Mouse (Mus musculus): ENCODE measurements at regions not wholly inside any gene's neighbourhood (a gene's known extent, or its start where the extent isn't known, plus 50 kb on each side); places are given as distances from the start of the nearest gene placed in this dataset.

DNA sequence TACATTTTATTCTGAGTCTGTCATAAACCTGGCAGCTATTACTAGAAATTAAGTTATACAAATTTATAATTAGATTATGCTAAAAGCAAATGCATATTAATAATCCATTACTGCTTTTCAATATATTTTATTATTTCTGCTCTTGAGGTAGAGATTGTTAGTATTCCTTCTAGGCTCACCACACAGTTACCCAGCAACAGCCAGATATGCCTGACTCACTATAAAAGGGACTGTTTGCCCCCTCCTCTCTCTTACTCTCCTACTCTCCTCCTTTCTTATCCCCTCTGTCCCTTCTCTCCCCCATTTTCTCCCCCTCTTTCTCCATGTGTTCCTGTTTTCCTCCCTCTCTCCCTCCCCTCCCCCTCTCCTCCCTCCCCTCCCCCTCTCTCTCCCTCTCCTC, 98.7 kb downstream of the 4930505A04Rik start:
- 0 out of 2 replicates have a peak, but pooled peaks cover 2% of the 10 kb centered on the region for H3K9me3 ChIP-seq (replicated peaks; ENCODE audit: control insufficient read depth, low read length)
- DNase-seq (ENCODE audit: low spot score) (no peak), ATAC-seq (no peak)
- no peak overlapping the region for H3K4me3 ChIP-seq (ENCODE audit: low read depth, low read length)
- H3K4me1 ChIP-seq (ENCODE audit: control insufficient read depth, insufficient read depth, low read length): no peaks in the 10 kb centered on the region
- H3K36me3 ChIP-seq (ENCODE audit: control insufficient read depth, insufficient read depth, low read length): no peaks in the 10 kb centered on the region
- no peak overlapping the region for H3K9ac ChIP-seq (ENCODE audit: low read length)
- no peak overlapping the region for H3K4me2 ChIP-seq (ENCODE audit: low read length)
- H3K27me3 ChIP-seq (replicated peaks; ENCODE audit: control insufficient read depth, insufficient read depth, low read length): no peaks in the 10 kb centered on the region
- no peak overlapping the region for H3K27ac ChIP-seq (ENCODE audit: low read depth, low read length)

DNA sequence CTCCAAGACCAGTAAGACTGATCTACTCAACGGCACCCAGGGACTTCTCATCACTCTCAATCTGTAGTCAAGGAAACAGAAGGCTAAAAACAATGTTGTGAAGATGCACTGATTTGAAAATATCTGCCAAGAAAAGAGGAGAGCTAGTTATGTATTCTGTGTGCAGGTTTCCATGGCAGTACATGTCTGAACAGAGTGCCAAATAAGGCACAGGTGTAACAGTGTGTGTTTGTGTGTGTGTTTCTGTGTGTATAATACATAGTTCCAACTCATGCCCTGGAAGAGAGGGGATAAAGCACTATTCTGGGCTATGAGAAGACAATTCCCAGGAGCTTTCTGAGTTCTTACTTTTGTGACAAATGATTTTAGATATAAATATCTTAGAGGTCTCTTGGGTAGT, 99.7 kb downstream of the 4930505A04Rik start:
- H3K27me3 ChIP-seq (replicated peaks; ENCODE audit: control insufficient read depth, insufficient read depth, low read length): no peaks in the 10 kb centered on the region
- DNase-seq (ENCODE audit: low spot score): no peak
- H3K27ac ChIP-seq (ENCODE audit: low read depth, low read length): no peak overlapping the region
- H3K9ac ChIP-seq (ENCODE audit: low read length): no peak overlapping the region
- H3K36me3 ChIP-seq (ENCODE audit: control insufficient read depth, insufficient read depth, low read length): no peaks in the 10 kb centered on the region
- H3K9me3 ChIP-seq (replicated peaks; ENCODE audit: control insufficient read depth, low read length): 0 out of 2 replicates have a peak, but pooled peaks cover 2% of the 10 kb centered on the region
- WGBS: 86% methylated on average over 1 of the region's 1 CpGs
- H3K4me1 ChIP-seq (ENCODE audit: control insufficient read depth, insufficient read depth, low read length): no peaks in the 10 kb centered on the region
- no peak overlapping the region for H3K4me2 ChIP-seq (ENCODE audit: low read length)
- no peak for ATAC-seq
- no peak overlapping the region for H3K4me3 ChIP-seq (ENCODE audit: low read depth, low read length)

GRCm38 (mm10) chr11:30369601-30370240, 101.7 kb upstream of the Sptbn1 start:
- Histone ChIP-seq H3K27me3 (replicated peaks; ENCODE audit: control insufficient read depth, insufficient read depth, low read length) (no peaks in the 10 kb centered on the region), H3K9ac (ENCODE audit: low read length) (no peak overlapping the region), H3K27ac (ENCODE audit: low read depth, low read length) (no peak overlapping the region), H3K4me1 (ENCODE audit: control insufficient read depth, insufficient read depth, low read length) (no peaks in the 10 kb centered on the region), H3K4me3 (ENCODE audit: low read depth, low read length) (no peak overlapping the region), H3K9me3 (replicated peaks; ENCODE audit: control insufficient read depth, low read length) (0 out of 2 replicates have a peak, but pooled peaks cover 2% of the 10 kb centered on the region), H3K4me2 (ENCODE audit: low read length) (no peak overlapping the region), H3K36me3 (ENCODE audit: control insufficient read depth, insufficient read depth, low read length) (no peaks in the 10 kb centered on the region)
- 97% methylated on average over 2 of the region's 2 CpGs for WGBS
- DNase-seq (ENCODE audit: low spot score) (no peak), ATAC-seq (no peak)

DNA sequence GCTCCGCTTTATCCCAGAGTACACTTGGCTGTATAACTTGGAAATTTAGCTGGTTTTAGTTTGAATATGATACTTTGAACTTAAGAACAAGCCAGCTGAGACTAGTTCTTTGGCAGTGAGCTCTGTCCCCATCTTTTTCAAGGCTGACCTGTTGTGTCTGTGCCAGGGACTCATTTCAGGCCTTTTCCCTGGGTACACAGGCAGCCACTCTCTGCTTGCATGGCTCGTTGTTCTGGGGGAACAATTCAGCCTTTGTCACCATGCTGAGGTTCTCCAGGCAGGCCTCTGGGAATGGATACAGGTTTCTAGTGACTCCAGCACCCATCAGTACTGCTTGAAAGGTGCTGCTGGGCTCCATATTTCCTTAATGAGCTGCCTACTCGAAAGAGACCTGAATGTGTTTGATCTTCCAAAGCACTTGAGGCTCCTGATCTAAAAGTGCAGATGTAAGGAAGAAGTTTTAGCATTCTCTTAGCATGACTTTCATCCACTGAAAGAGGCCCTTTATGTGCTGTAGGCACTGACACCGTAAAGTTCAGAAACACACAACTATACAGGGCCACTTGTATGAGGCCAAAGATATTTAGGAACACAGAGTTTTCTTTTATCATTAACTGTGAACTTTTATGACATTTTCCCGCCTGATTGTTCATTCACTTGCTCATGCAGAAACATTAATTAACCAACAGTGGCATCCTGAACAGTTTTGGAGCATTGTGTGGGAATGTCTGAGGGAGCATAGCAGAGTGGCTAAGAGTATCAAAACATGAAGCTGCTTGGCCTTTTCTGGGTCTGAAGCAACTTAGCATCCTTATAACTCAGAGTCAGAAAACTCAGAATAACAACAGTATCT, 99.6 kb upstream of the Sptbn1 start:
- Histone ChIP-seq H3K9ac (ENCODE audit: low read length) (no peak overlapping the region), H3K27me3 (replicated peaks; ENCODE audit: control insufficient read depth, insufficient read depth, low read length) (no peaks in the 10 kb centered on the region), H3K4me2 (ENCODE audit: low read length) (no peak overlapping the region), H3K4me3 (ENCODE audit: low read depth, low read length) (no peak overlapping the region), H3K9me3 (replicated peaks; ENCODE audit: control insufficient read depth, low read length) (no peaks in the 10 kb centered on the region), H3K36me3 (ENCODE audit: control insufficient read depth, insufficient read depth, low read length) (no peaks in the 10 kb centered on the region), H3K27ac (ENCODE audit: low read depth, low read length) (no peak overlapping the region; the same call in 1 of the 2 replicates), H3K4me1 (ENCODE audit: control insufficient read depth, insufficient read depth, low read length) (no peaks in the 10 kb centered on the region)
- peak; percentile 75 for ATAC-seq
- peak; percentile 33 for DNase-seq (ENCODE audit: low spot score)
- WGBS: 33% methylated on average over 5 of the region's 5 CpGs

GRCm38 (mm10) chr11:30366491-30366890, 98.5 kb upstream of the Sptbn1 start:
- Histone ChIP-seq H3K4me2 (ENCODE audit: low read length) (no peak overlapping the region), H3K9me3 (replicated peaks; ENCODE audit: control insufficient read depth, low read length) (no peaks in the 10 kb centered on the region), H3K27me3 (replicated peaks; ENCODE audit: control insufficient read depth, insufficient read depth, low read length) (no peaks in the 10 kb centered on the region), H3K27ac (ENCODE audit: low read depth, low read length) (no peak overlapping the region), H3K36me3 (ENCODE audit: control insufficient read depth, insufficient read depth, low read length) (no peaks in the 10 kb centered on the region), H3K4me1 (ENCODE audit: control insufficient read depth, insufficient read depth, low read length) (no peaks in the 10 kb centered on the region), H3K9ac (ENCODE audit: low read length) (no peak overlapping the region), H3K4me3 (ENCODE audit: low read depth, low read length) (no peak overlapping the region)
- 84% methylated on average over 2 of the region's 2 CpGs for WGBS
- no peak for ATAC-seq
- DNase-seq (ENCODE audit: low spot score): no peak

- Histone ChIP-seq H3K9ac (ENCODE audit: low read length) (no peak overlapping the region), H3K4me2 (ENCODE audit: low read length) (no peak overlapping the region), H3K27me3 (replicated peaks; ENCODE audit: control insufficient read depth, insufficient read depth, low read length) (no peaks in the 10 kb centered on the region), H3K27ac (ENCODE audit: low read depth, low read length) (no peak overlapping the region), H3K36me3 (ENCODE audit: control insufficient read depth, insufficient read depth, low read length) (no peaks in the 10 kb centered on the region), H3K4me3 (ENCODE audit: low read depth, low read length) (no peak overlapping the region), H3K4me1 (ENCODE audit: control insufficient read depth, insufficient read depth, low read length) (no peaks in the 10 kb centered on the region), H3K9me3 (replicated peaks; ENCODE audit: control insufficient read depth, low read length) (no peaks in the 10 kb centered on the region)
- DNase-seq (ENCODE audit: low spot score) (no peak), ATAC-seq (no peak)
- WGBS: 72% methylated on average over 3 of the region's 3 CpGs
Measured at GRCm38 (mm10) chr11:30364993-30365392, 97.0 kb upstream of the Sptbn1 start.

DNA sequence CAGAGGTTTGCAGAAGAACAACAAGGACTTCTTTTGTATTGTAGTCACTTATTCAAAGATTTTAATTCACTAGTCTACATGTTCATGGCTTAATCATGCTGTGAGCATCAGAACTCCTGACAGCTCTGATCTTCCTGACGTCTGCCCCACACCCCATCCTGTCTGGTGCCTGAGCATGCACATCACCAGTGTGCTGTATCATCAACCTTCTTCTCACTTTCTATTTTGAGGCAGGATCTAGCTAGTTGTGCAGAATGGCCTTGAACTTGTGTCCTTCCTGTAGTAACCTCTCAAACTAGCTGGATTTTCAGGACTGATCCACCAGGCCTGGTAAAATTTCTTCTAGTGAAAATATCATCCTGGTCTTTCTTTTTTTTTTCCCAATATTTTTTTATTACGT, 96.6 kb upstream of the Sptbn1 start:
- no peak for ATAC-seq
- Histone ChIP-seq H3K4me1 (ENCODE audit: control insufficient read depth, insufficient read depth, low read length) (no peaks in the 10 kb centered on the region), H3K4me3 (ENCODE audit: low read depth, low read length) (no peak overlapping the region), H3K9ac (ENCODE audit: low read length) (no peak overlapping the region), H3K4me2 (ENCODE audit: low read length) (no peak overlapping the region), H3K9me3 (replicated peaks; ENCODE audit: control insufficient read depth, low read length) (no peaks in the 10 kb centered on the region), H3K27ac (ENCODE audit: low read depth, low read length) (no peak overlapping the region), H3K27me3 (replicated peaks; ENCODE audit: control insufficient read depth, insufficient read depth, low read length) (no peaks in the 10 kb centered on the region), H3K36me3 (ENCODE audit: control insufficient read depth, insufficient read depth, low read length) (no peaks in the 10 kb centered on the region)
- no peak for DNase-seq (ENCODE audit: low spot score)
- WGBS: 77% methylated on average over 2 of the region's 2 CpGs

GRCm38 (mm10) chr11:30358196-30358595, 90.2 kb upstream of the Sptbn1 start:
- Histone ChIP-seq H3K36me3 (ENCODE audit: control insufficient read depth, insufficient read depth, low read length) (no peaks in the 10 kb centered on the region), H3K4me1 (ENCODE audit: control insufficient read depth, insufficient read depth, low read length) (no peaks in the 10 kb centered on the region), H3K27me3 (replicated peaks; ENCODE audit: control insufficient read depth, insufficient read depth, low read length) (no peaks in the 10 kb centered on the region), H3K27ac (ENCODE audit: low read depth, low read length) (no peak overlapping the region), H3K4me3 (ENCODE audit: low read depth, low read length) (no peak overlapping the region), H3K4me2 (ENCODE audit: low read length) (no peak overlapping the region), H3K9ac (ENCODE audit: low read length) (no peak overlapping the region), H3K9me3 (replicated peaks; ENCODE audit: control insufficient read depth, low read length) (no peaks in the 10 kb centered on the region)
- WGBS: 81% methylated on average over 3 of the region's 3 CpGs
- ATAC-seq: no peak
- DNase-seq (ENCODE audit: low spot score): no peak

DNA sequence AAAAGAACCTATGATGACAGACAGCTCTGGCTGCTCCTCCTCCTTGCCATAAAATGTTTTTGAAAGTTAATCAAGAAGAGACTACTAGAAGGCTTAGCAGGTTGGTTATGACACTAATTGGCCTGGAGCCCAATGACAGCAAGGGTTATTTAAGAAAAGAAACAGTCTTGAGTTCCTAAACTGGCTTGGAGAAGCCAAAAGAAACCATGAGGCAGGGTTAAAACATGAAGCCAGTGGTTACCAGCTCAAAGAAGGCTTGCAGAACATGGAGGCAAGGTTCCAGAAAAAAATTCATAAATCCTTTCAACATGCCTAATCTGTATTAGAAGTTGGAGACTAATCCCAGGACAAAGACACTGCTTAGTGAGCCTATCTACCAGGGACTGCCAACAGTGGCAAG, 87.4 kb upstream of the Sptbn1 start:
- H3K36me3 ChIP-seq (ENCODE audit: control insufficient read depth, insufficient read depth, low read length): no peaks in the 10 kb centered on the region
- no peak for ATAC-seq
- H3K4me3 ChIP-seq (ENCODE audit: low read depth, low read length): no peak overlapping the region

More for the DNA sequence above, 87.4 kb upstream of the Sptbn1 start:
- Histone ChIP-seq H3K27me3 (replicated peaks; ENCODE audit: control insufficient read depth, insufficient read depth, low read length) (no peaks in the 10 kb centered on the region), H3K27ac (ENCODE audit: low read depth, low read length) (no peak overlapping the region), H3K4me1 (ENCODE audit: control insufficient read depth, insufficient read depth, low read length) (no peaks in the 10 kb centered on the region), H3K9ac (ENCODE audit: low read length) (no peak overlapping the region), H3K4me2 (ENCODE audit: low read length) (no peak overlapping the region), H3K9me3 (replicated peaks; ENCODE audit: control insufficient read depth, low read length) (no peaks in the 10 kb centered on the region)
- DNase-seq (ENCODE audit: low spot score): no peak
